Mouse (Mus musculus): ENCODE results near the gene Rad54l.

Rad54l gene

DNA sequence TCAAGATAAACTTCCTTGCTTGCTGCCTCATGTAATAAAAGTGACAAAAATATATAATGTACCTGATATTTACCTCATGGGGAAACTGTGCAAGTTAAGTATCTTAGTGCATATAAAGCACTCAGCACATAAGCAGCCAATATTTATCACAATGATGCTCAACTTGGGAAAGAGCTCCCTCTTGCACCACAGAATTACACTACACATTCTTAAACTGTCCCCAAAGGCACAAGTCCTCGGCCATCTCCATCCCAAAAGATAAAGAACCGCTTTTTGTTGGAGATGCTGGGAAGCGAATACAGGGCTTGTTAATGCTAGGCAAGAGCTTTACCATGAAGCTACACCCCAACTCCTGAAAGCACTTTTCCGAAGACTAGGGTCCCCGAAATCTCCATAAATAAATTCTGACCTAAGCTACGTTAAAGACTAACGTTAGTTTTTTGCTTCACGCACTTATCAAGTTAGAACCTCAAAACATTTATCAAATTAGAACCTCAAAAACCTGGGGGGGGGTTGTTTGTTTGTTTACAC, 49.3 kb downstream of the Rad54l start:
- no peak for DNase-seq (ENCODE audit: low spot score in 2 of 2)

DNA sequence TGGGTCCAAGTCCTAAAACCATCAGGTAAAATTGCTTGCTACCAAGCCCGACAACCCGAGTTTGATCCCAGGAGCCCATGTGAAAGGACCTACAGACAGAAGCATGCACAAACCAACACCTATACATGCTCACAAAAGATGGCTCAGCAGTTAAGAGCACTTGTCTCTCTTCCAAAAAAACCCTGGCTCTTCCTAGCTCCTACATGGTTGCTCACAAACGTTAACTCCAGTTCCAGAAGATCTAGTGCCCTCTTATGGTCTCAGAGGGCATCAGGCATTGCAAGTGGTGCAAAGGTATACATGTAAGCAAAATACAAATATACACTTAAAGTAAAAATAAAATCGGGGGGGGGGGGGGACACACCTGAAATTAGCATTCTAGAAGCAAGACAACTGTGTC, 50.3 kb downstream of the Rad54l start:
- no peak for DNase-seq (ENCODE audit: low spot score in 2 of 2)

DNA sequence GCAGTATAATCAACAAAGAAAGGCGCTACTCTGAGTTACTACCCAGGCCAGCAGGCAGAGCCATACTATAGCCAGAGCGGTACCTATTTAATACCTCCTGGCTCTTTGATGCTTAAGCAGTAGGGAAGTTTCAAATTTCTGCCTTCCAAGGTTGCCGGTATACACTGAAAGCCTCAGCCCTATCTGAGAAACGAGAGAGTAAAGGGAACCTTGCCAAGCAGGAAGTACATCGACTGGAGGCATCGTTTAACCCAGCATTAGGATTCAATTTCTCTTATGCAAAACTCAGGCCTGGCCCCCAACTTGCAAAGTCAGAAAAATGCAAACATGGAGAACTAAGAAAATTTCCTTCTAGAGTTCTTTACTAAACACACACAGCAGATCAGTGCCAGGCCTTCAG, 53.4 kb downstream of the Rad54l start:
- no peak for DNase-seq (ENCODE audit: low spot score in 2 of 2)

DNA sequence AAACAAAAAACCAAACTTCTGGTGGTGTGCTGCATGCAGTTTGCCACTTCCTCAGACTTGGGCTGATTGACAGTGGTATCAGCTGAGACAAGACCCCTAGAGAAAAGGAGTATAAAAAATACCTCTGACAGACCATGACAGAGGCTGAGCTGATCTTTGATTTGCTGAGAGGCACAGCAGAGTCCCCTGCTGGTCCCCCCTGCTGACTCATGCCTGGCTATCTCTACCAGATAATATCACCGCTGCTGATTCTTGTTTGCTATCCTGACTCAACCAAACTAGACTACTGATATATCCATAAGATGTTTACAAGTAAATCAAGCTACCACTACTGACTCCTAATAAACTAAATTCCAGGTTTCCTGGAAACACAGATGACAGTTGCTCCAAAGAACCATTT, 59.6 kb downstream of the Rad54l start:
- DNase-seq (ENCODE audit: low spot score in 2 of 2): no peak

DNA sequence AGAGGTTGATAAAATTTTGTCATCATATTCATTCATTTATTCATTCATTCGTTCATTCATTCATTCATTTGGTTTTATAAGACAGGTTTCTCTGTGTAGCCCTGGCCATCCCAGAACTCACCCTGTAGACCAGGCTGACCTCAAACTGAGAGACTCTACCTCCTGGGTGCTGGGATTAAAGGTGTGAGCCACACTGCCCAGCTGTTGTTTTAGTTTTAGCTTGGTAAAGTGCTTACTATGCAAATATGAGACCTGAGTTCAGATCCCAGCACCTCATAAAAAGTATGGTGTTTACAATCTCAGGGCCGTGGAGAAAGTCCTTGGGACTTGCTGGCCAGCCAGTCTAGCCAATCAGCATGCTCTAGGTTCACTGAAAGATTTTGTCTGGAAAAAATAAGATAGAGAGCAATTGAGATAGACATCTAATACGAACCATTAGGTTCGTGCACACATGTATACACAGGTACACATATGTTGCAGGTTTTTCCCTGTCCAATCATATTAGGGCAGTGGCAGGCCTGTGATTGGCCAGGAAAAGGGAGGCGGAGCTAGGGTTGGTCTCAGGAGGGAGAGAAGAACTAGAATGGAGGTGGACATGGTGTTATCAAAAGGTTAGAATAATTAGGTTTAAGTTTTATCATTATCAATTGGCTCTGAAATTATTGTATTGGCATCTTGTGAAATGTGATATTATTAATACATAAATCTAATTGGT, 64.3 kb downstream of the Rad54l start:
- no peak for DNase-seq (ENCODE audit: low spot score in 2 of 2)

DNA sequence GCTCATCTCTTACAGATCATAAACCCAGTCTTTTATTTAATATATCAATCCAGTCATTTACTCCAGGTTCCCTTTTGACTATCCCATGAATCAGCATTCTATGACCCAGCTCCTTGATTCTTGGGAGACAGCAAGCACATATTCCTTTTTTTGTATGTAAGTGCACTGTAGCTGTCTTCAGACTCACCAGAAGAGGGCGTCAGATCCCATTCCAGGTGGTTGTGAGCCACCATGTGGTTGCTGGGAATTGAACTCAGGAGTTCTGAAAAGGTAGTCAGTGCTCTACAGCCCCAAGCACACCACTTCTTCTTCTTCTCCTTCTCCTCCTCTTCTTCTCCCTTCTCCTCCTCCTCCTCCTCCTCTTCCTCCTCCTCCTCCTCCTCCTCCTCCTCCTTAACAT, 65.9 kb downstream of the Rad54l start:
- no peak for DNase-seq (ENCODE audit: low spot score in 2 of 2)

DNA sequence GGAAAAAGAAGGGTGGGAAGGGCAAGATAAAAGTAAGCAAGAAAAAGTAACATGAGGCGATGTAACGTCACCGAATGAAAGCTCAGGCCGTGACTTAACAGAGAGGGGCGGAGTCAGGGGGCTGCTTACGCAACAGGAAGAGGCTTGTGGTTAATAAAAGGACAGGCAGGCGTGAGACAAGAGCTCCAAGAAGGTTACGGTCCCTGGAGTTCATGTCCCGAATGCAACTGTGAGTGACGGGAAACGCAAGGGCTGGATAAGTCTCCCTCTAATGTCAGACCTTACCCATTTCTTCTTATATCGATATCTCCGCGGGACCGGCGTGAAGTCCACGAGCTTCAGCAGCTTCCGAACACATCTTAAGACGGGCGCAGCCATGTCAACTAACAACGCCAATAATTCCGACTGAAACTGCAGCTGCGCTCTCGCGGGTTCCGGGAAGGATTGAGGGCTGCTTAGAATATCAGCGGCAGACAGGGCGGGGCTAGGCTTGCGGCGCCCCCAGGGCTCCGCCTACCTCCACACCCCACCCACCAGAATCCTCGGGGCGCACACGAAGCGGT, 70.0 kb downstream of the Rad54l start, which contains the start of gene Nsun4:
Gene Nsun4, minus strand, starts transcription at position 478 of the 563 bp plus-strand sequence.
- DNase-seq (ENCODE audit: low spot score in 2 of 2): peak; percentile 84 to 89

DNA sequence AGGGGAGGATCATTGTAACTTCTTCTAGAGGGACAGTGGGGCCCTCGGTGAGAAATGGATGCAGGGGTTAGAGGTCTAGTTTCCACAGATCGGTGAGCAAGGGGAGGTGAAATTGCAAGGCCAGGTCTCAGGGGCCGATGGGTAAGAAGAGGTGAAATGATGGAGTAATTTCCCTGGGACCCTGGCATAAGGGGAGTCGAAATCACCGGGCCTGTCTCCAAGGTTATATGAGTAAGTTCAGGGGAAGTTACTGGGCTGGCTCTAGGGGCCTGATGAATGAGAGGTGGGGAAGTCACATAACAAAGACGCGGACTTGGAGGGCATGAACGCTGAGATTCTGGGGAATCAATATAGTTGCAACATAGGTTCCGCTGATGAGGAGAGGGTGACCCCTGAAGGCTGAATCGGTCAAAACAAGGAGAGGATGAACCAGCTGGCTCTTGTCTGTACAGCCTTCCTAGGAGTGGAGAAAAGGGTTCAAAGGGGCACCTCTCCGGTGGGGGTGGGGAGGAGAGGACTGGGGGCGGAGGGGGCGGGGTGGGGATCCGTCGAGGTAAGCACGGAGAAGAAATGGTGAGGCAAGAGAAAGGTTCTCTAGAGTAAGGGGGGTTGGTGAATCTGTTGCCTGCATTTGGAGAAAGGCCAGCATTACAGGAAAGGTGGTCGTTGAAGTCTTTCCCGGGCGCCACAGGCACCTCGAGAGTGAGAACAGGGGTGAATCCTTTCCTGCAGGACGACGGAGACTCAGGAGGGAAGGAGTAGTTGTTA, 70.8 kb downstream of the Rad54l start:
- no peak for DNase-seq (ENCODE audit: low spot score in 2 of 2)

DNA sequence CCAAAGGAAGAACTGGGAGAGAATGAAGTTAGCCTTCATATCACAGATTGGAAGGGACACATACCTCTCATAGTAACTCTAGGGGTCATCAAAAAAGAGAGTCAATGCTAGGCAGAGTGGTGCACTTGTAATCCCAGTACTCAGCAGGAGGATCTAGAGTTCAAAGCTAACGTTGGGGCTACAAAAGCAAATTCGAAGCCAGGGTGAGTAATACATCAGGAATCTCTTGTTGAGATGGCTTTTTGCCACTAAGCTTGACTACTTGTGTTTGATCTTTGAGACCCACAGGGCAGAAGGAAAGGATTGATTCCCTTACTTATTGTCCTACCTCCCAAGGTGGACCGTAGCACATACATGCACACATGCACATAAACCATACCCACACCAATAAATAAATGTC, 74.3 kb downstream of the Rad54l start:
- DNase-seq (ENCODE audit: low spot score in 2 of 2): no peak

DNA sequence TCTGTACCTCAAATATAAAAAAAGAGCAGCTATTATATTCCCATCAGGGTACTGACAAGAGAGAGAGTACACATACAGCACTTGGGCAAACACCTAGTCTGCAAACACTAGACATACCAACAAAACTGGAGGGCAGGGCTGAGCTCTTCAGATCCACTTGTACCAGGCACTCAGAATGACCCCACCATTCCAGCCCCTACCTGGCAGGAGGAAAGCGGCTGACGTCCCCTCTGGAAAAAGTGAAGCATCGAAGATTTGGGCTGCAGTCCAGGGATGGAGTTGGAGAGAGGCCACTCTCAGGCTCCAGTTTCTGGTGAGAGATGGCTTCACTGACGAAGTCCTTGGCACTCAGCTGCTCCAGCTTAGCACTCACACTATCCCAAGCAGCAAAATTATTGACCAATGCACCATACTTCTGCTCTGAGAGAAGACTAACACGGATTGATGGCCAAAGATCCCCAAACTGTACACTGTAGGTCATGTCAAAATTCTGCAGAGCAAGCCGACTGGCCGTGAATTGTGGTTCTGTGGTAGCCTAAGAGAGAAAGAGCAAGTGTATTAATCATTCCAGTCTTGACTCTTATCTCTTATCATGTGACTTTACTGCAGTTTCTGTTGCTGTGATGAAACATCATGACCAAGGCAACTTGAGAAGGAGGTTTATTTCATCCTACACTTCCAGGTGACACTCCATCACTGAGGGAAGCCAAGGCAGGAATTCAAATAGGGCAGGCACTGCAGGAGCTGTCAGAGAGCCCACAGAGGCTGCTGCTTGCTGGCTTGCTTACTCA, 75.2 kb downstream of the Rad54l start:
- DNase-seq (ENCODE audit: low spot score in 2 of 2): no peak

DNA sequence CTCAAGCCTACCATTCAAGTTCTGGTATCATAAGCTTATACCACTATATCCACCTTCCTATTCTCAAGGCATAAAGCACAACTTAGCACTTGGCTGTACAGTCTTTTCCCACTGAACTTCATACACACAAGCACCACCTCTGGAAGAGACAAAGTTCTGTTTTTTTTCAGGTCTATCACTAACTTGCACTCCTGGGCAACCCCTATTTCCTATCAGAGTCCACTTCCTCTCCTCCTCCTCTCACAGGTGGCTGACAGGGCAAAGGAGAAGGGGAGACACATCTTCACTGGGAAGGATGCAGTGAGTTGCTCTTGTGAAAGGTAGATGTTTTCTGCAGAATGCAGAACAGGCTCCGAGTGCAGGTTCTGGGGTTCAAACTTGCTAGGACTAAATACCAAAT, 75.8 kb downstream of the Rad54l start:
- no peak for DNase-seq (ENCODE audit: low spot score in 2 of 2)

DNA sequence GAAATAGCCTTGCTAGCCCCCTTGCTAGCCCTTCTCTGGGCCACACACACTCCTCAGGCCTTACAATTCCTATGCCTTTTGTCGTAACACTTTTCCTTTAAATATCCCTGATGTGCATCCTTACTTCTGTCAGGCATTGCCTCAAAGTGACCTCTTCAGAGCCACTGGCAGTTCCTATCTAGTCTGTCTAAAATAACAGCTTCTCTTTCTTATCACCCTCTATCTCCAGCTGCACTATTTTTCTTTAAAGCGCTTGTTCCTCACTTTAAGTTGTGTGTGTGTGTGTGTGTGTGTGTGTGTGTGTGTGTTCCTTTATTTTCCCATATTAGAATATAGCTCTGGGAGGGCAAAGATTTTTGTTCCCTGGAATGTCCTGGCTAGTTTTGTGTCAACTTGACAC, 76.9 kb downstream of the Rad54l start:
- no peak for DNase-seq (ENCODE audit: low spot score in 2 of 2)

Data from urinary bladder, postnatal 4 days (tissue).